Mouse (Mus musculus): ENCODE measurements around the gene Tcp11l2.

Gene Tcp11l2

GRCm38 (mm10) chr10:84576395-84577070 is at the start of gene Tcp11l2:
Gene Tcp11l2 (plus strand): TSS chr10:84576626.
- 1% methylated on average over 46 of the region's 46 CpGs for WGBS

GRCm38 (mm10) chr10:84527070-84527469 is 49.4 kb upstream of the Tcp11l2 start:
- 77% methylated on average over 5 of the region's 5 CpGs for WGBS

- 86% methylated on average over 12 of the region's 12 CpGs for WGBS
Measured at GRCm38 (mm10) chr10:84527631-84528030, 48.8 kb upstream of the Tcp11l2 start.

- WGBS = 49% methylated on average over 8 of the region's 8 CpGs
Measured at GRCm38 (mm10) chr10:84530388-84530787, 46.0 kb upstream of the Tcp11l2 start.

GRCm38 (mm10) chr10:84531576-84531975 is 44.9 kb upstream of the Tcp11l2 start:
- WGBS = 87% methylated on average over 4 of the region's 4 CpGs

GRCm38 (mm10) chr10:84532191-84532889 is 44.1 kb upstream of the Tcp11l2 start:
- WGBS = 43% methylated on average over 16 of the region's 16 CpGs

- 3% methylated on average over 72 of the region's 72 CpGs for WGBS
Measured at GRCm38 (mm10) chr10:84532911-84533882, 43.2 kb upstream of the Tcp11l2 start.

GRCm38 (mm10) chr10:84533912-84534671 is 42.3 kb upstream of the Tcp11l2 start, which contains the start of gene Ckap4:
Gene Ckap4 (minus strand): TSS chr10:84534062.
- WGBS = 2% methylated on average over 58 of the region's 64 CpGs

- 53% methylated on average over 5 of the region's 5 CpGs for WGBS
Measured at GRCm38 (mm10) chr10:84535458-84535857, 41.0 kb upstream of the Tcp11l2 start.

- WGBS = 41% methylated on average over 4 of the region's 4 CpGs
Measured at GRCm38 (mm10) chr10:84535859-84536258, 40.6 kb upstream of the Tcp11l2 start.

GRCm38 (mm10) chr10:84539651-84540050 is 36.8 kb upstream of the Tcp11l2 start:
- WGBS = 91% methylated on average over 6 of the region's 6 CpGs

GRCm38 (mm10) chr10:84542802-84543658 is 33.4 kb upstream of the Tcp11l2 start:
- WGBS = 74% methylated on average over 11 of the region's 11 CpGs

GRCm38 (mm10) chr10:84544841-84545610 is 31.4 kb upstream of the Tcp11l2 start:
- 86% methylated on average over 7 of the region's 7 CpGs for WGBS

- 84% methylated on average over 17 of the region's 17 CpGs for WGBS
Measured at GRCm38 (mm10) chr10:84549146-84549919, 27.1 kb upstream of the Tcp11l2 start.

- 81% methylated on average over 10 of the region's 10 CpGs for WGBS
Measured at GRCm38 (mm10) chr10:84549920-84550293, 26.5 kb upstream of the Tcp11l2 start.

GRCm38 (mm10) chr10:84551846-84552245 is 24.6 kb upstream of the Tcp11l2 start:
- WGBS = 98% methylated on average over 3 of the region's 3 CpGs

- 94% methylated on average over 2 of the region's 2 CpGs for WGBS
Measured at GRCm38 (mm10) chr10:84552477-84552876, 23.9 kb upstream of the Tcp11l2 start.

- WGBS = 54% methylated on average over 6 of the region's 6 CpGs
Measured at GRCm38 (mm10) chr10:84554291-84555009, 22.0 kb upstream of the Tcp11l2 start.

All from cerebral cortex, adult 2 months (tissue).